Mouse (Mus musculus) lung, adult 18-20 months (tissue): Measurements from ENCODE around the gene C5ar2.

Source experiments
- DNase-seq, 2 experiments: peaks; one replicate each; pipeline ENCODE4 v3.0.0; 2022; ENCODE audit warnings: mixed read lengths in 2 of 2

Gene C5ar2

DNA sequence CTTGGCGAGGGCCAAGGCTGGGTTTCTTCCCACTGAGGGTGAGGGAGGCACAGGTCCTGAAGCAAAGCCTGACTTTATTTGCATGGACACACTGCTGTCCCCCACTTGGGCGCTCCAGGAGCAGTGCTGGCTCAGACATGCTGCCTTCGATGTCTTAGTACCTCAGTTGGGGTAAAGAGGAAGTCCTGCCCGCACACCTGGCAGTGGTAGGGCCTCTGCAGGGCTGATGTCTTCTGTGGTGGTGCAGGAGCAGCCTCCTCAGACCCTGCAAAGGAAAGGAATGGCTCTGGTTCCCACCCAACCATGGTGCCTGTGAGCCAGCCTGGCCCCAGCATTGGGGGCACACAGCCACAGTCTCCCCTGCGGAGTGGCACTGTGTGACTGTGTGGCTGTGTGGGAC lies 46.8 kb downstream of the C5ar2 start:
- DNase-seq = no peak

DNA sequence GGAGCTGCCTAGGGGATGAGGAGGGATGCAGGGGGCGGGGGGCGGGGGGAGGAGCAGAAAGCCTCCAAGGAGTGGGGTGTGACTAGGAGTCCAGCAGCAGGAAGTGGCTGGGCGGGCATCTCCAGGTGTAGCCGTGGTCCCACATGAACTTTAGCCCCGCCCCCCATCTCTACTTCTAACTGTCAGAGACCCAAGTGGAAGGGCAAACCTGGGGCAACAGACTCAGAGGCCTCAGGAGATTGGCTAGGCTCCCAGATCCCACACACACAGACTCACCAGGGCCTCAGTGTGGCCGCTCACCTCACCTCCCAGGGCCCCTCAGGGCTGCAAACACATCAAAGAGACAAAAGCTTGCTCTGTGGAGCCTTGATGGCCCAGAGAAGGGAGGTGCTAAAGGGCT lies 47.3 kb downstream of the C5ar2 start:
- DNase-seq = no peak

DNA sequence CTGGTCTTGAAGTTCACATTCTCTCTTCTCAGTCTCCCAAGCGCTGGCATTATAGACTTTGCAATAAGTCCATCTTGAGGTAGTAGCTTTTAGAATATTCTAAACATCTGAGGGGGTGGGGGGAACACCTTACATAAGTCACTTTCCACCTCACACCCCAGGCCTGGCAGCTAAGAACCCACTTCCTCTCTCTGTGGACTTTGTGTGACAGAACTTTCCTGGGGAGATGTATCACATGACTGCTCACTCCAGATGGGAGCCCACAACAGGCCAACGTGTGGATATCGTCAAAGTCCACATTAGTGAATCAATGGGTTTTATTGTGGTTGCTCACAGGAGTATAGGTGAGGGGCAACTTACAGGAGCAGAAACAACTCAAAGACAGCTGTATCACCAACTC lies 50.3 kb downstream of the C5ar2 start:
- no peak for DNase-seq

GRCm38 (mm10) chr7:16192315-16192714 lies 51.6 kb downstream of the C5ar2 start:
- DNase-seq = peak; percentile 69 to 70

DNA sequence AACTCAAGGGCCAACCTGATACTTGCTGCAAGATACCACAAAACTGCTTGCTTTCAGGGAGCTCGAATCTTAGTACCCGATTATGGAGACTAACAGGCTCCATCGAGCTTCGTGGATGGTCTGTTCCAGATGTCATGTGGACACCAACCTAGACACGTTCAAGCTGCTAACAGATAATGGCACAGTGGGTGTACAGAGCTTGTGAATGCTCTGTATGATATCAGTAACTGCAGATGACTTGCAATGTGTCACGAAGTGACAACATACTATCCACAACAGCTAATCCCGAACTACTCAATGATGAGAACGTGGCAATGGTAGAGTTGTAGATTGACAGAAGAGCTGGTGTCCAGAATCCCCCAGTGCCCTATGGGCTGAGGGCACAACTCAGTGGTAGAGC lies 56.5 kb downstream of the C5ar2 start:
- DNase-seq = no peak
